Mouse (Mus musculus) cerebellum, adult 11 months (tissue): ENCODE measurements at regions not wholly inside any gene's neighbourhood (a gene's known extent, or its start where the extent isn't known, plus 50 kb on each side); places are given as distances from the start of the nearest gene placed in this dataset.
"Not testable (repeated sequence)": the region's sequence is repeated elsewhere in the genome, so short reads cannot be mapped to it uniquely, and the experiment has no call there.

Experiments
- DNase-seq: peaks from one replicate; pipeline ENCODE4 v3.0.0; 2022

DNA sequence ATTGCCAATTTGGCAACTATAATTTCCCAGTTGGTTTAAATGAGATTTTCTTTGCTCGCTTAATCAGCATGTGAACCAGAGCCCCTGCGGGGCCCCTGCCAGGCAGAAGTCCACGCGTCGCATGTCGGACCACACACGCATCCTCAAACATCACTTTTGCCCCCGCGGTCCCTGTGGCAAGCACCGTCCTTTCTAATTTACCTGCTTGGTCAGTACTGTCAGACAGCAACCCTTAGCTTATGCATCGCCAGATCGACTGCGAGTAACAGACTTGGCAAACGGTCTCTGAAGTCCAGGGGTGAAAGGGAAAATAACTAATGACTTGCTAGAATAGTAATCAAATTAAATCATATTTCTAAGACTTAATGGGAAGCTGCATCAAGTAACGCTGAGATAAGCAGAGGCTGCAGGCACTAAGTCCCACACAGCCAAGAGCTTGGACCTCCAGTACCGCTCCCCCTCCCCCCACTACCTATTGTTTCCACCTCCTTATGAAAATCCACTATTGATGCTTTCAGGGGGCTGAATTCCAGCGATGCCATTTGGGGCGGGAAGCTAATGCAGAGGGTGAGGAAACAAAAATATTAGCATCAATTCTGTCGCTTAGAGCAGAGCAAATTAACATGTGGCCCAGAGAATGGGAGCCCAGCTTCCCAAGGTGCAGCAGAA is 142.0 kb upstream of the Cntnap4 start:
- no peak for DNase-seq

GRCm38 (mm10) chr8:112411968-112412367 is 157.9 kb upstream of the Cntnap4 start:
- DNase-seq = no peak

GRCm38 (mm10) chr8:112411213-112411612 is 158.6 kb upstream of the Cntnap4 start:
- peak; percentile 12 for DNase-seq

- DNase-seq = no peak
Observed at GRCm38 (mm10) chr8:112408211-112408735, 161.6 kb upstream of the Cntnap4 start.

- no peak for DNase-seq
Observed at GRCm38 (mm10) chr8:112404087-112404486, 165.8 kb upstream of the Cntnap4 start.

DNA sequence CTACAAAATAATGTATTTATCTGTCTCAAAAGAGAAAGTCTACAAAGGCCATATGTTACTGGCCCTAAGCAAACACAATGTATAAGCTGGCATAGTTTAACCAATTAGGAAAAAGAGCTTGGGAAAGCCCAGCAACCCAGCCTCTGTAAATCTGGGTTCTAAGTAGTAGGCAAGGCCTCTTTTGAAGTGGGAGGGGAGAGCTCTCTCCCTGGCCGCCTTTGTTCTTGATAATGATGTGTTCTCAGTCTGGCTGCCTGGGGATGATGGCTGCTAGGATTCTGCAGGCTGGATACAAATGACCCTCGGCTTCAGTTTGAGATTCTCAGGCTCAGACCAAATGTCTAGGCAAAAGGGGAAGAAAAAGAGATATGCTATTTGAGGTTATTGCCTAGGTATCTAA is 172.4 kb upstream of the Cntnap4 start:
- DNase-seq = no peak

- DNase-seq = no peak
Observed at GRCm38 (mm10) chr8:112390108-112390507, 179.7 kb upstream of the Cntnap4 start.

DNA sequence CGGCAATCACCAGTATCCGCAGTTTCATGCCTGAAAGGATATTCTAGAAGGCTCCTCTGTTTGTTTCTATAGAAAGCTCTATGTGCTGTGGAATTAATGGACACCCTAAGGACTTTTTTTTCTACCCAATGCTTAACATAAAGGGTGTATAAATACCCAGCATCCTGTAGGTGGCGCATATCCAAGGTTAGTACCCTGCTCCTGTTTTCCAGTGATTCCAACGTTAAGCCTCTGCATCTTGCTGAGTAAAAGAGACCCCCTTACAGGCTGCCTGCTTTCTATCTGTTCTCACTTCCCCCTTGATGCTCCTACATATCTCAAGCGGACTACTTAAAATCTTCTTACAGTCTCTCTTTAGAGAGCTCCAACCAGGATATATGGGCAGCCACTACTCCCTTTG is 221.5 kb upstream of the Cntnap4 start:
- DNase-seq = no peak

DNA sequence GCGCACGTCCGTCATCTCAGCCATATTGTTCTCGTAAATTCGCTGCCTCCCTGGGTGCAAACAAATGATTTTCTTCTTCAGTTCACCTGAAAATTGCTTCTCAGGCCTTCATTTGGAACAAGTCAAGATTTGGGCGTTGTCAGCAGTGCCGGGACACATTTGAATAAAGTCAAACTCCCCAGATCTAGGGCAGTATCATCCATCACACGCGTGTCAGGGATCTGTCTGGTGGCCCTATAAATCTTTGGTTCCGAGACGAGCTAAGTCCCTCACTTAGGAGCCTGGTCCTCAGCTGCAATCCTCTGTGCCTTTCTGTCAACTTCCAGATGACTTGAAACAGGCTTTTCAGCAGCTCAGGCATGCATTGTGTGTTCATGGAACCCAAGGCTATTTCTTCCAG is 236.7 kb upstream of the Cntnap4 start:
- no peak for DNase-seq

DNA sequence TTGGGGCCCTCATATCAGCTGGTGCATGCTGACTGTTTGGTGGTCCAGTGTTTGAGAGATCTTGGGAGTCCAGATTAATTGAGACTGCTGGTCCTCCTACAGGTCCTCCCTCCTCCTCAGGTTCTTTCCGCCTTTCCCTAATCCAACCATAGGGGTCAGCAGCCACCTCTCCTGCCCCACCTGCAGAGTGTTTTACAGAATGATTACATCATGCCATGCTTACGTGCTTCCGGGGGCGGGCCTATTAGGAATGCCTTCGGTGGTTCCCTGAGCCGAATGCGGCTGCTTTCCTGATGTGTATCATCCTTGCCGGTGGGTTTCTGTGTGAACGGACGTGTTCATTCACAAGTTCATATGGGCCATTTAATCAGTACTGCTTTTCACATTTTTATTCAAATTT is 237.8 kb upstream of the Cntnap4 start:
- no peak for DNase-seq

DNA sequence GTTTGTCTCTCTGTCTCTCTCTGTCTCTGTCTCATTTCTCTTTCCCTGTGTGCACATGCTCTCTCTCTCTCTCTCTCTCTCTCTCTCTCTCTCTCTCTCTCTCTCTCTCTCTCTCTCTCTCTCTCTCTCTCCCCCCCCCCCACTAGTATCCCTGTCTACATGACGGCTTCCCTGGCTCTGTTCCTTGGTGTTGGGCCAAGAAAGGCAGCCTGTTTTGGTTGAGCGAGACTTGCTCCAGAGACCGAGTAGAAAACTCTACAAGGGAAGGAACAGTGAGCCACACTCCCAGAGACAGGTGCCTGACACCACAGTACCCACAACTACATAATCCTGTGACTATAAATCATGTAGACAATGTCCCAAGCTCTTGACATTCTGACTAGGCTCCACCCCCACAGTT is 260.0 kb upstream of the Cntnap4 start:
- no peak for DNase-seq

DNA sequence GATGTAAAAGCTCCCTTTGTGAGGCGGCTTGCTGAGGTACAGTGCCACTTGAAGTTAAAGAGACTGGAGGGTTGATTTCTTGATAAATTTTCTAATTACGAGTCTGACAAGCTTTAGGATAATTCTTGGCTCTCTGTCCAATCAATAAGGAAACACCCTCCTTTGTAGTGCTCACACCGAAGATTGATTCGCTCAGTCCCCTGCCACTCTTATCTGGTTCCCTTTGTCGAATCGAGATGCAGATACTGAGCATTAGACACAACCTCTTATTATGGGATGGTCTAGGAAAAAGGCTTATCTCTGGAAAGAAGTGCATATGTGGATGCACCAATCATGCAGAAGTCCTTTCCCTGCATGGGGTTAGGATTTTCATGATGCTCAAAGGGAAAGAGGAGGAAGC is 261.5 kb upstream of the Cntnap4 start:
- no peak for DNase-seq

DNA sequence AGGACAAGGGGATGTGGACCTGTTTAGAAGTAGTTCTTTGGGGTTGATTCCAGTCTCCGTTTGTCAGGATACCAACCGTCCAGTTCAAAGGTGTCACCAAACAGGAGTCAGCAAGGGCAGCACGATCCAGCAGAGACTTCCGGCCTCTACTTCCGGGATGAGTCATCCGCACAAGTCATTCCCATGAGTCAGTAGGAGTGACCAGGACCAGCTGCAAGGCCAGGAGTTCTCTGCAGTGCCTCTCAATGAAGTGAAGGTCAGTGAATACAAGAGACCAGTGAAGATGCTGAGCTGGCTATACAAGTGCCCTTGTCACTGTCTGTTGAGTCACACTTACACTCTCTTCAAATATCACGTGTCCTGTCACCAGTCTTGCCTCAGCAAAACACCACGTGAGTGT is 272.8 kb upstream of the Cntnap4 start:
- DNase-seq = no peak

- no peak for DNase-seq
Observed at GRCm38 (mm10) chr8:112283316-112283715, 268.5 kb upstream of the Gm6793 start.

DNA sequence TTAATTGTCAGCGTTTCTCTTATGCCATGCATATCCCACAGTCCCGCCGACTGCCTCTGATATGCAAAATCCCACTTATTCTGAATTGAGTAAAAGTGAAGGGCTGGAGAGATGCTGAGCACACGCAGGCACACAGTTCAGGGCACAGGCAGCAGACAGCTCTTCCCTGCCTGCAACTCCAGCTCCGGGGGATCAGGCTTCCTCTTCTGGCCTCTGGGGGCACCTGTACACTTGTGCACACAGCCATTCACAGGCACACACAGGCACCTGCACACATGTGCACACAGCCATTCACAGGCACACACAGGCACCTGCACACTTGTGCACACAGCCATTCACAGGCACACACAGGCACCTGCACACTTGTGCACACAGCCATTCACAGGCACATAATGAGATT is 254.8 kb upstream of the Gm6793 start:
- DNase-seq = no peak

DNA sequence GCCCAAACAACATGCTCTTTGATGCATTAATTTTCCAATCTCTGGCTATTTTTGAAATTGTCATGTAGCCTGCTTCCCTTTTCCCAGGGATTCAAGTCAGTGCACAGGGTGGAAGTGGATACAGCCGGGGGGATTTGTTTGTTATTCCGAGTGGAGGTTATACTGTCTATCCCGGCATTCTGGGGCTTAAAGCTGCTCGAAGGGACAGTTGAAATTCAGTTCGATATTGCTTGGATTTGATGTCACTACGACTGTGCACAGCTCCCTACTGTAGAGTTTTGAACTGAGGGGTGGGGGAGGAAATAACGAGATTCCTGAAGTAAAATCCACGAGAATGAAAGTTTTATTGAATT is 254.4 kb upstream of the Gm6793 start:
- no peak for DNase-seq

DNA sequence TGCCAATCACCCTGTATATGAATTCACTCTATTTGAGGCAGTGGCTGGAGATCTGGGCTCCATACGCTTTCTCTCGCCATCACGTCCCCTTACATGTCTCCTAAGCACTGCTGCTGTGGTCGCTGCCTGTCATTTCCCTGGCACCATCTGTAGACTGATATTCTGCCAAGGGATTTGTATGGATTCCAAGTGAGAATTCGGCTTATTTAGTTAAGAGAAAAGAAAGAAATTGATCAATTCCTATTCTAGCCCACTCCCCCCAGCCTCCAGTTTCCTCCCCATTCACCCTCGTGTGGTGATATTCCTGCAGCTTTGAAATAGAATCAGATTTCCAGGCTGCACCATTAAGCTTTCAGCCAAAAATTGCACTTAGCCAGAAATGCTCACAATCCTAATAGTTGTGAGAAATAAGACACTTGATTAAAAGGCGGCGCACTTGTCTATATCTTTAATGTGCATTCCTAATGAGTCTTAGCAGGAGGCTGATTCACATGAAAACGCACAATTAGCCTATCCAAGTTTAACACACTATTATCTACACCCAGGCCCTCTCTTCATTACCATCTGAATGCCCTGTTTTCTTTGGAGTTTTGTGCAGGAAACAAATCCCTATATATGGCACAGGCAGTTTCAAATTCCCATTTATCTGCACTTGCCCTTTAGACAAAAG is 253.8 kb upstream of the Gm6793 start:
- DNase-seq = no peak

DNA sequence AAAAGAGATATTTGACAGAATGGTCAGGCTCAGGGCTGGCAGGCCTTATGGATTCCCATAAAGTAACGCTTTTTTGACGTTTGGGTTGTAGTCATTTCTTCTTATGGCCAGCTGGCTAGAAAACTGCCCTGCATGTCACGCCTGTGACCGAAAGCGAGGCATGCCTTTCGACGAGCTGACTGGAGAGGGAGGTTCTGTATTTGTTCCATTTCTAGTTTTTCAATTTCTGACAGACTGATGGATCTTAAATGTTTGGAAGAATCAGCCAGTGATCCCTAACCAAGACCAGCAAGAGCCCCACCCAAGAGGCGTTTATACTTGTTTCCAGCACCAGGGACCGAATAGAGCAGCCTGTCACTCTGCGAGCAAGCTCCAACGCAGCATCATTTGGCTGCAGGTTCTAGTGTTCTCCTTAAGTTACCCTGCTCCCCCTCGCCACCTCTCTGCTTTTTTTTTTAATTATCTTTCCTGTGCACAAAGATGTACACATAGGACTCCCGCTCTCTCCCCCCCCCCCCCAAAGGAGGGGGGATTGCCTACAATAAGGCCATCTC is 243.2 kb upstream of the Gm6793 start:
- DNase-seq = no peak

DNA sequence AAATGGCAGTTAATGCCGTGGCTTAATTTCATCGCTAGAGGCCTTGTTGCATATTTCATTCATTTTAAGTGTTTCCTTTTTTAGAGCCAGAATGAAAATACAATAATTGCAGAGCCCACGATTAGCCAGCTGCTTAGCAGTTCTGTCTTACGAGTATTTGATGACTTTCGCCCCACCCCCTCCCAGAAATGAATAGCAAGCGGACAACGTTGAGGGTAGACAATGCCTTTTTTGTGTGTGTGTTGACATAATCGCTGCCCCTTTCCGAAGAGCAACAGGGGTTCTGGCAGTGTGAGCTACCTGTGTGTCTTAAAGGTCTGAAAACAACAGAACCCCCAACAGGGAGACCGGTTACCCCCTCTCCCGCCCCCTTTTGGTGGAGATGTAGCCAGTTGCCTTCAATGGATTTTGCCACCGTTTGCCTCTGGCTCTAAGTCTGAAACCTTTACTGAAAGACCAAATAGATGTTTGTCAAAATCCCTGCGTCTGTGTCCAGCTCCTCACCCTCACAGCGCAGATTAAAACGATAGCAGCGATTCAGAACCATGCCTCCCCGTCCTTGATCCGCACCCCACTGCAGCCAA is 242.6 kb upstream of the Gm6793 start:
- DNase-seq = no peak

GRCm38 (mm10) chr8:112246629-112247028 is 231.8 kb upstream of the Gm6793 start:
- not testable (repeated sequence) for DNase-seq

DNA sequence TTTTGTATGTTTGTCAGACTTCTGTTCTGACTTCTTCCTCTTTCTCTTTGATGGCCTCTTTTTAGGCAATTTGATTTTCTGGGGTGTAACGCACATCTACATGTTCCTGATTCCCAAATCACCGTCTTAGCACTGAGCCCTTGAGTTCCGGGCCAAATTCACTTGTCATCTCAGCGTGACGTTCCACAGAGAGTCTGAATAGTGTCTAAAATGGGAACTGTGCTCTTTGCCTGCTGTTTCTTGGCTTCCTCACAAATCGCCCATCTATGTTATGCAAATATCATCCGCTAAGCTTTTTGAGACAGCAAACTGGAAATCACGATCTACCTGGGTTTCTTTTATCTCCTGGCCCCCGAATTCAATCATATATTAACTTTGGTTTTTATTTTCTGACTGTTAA is 223.8 kb upstream of the Gm6793 start:
- peak; percentile 4 for DNase-seq

DNA sequence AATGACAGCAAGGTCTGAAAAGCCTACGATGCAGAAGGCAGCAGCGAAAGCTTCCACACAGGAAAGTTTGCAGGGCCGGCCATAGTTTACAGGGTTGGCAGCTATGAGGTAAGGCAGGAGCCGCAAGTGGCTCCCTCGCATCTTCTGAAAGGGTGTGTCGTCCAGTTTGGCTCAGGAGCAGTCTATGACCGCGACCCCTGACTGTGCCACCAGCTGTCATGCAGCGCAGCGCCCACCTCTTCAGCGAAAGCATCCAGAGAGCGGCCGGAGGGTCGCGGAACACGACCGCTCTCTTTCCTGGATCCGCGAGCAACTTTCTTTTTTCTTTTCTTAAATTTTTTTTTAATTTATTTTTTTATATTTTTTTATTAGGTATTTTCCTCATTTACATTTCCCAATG is 221.9 kb upstream of the Gm6793 start:
- DNase-seq = not testable (repeated sequence)

DNA sequence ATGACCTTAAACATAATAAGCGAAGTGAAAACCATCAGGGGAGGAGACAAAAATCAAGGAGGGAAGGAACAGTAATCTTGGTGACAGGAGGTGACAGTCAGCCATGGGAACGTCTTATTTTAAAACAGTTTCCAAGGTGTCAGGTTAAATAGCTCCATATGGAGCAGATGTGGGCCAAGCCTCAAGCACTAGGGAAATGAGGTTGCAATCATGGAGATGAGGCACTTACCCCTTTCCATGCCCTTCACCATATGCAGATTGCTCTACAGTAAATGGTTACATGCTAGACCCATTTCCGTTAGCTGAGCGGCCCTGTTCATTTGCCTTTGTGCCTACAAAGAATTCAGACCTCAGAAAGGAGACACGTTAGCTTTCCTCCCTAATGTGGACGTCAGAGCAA is 204.8 kb upstream of the Gm6793 start:
- DNase-seq = no peak

- DNase-seq = no peak
Observed at GRCm38 (mm10) chr8:112212170-112212569, 197.3 kb upstream of the Gm6793 start.
